Mouse (Mus musculus) hindbrain, embryonic 12.5 days (tissue): Measurements from ENCODE around the gene Wdr70. TPM values are rescaled to one million over a fixed set of nuclear protein-coding genes. Genes with fewer than 3 reads are reported as not detected.

ENCODE experiments used
- ATAC-seq: fragments of 200-750 bp; cut with Nextera tagmentation; 2 replicates; pipeline ENCODE4 v1.8.0; 2017; ENCODE audit warnings: moderate TSS enrichment; ENCODE audit not compliant: low FRiP score
- H3K27ac ChIP-seq: fragments of 300-500 bp; sonication (generic); 2 replicates; pipeline ENCODE4 v1.5.1; 2016; ENCODE audit warnings: mild to moderate bottlenecking
- H3K27me3 ChIP-seq: fragments of 300-500 bp; sonication (generic); 2 replicates; pipeline ENCODE4 v1.6.1; 2016; ENCODE audit warnings: mild to moderate bottlenecking
- H3K36me3 ChIP-seq: fragments of 300-500 bp; sonication (generic); 2 replicates; pipeline ENCODE4 v1.6.1; 2016; ENCODE audit warnings: mild to moderate bottlenecking
- H3K4me1 ChIP-seq: fragments of 300-500 bp; sonication (generic); 2 replicates; pipeline ENCODE4 v1.6.1; 2016
- H3K4me2 ChIP-seq: fragments of 300-500 bp; sonication (generic); replicated peaks from 2 replicates; pipeline ENCODE4 v1.6.1; 2016; ENCODE audit warnings: mild to moderate bottlenecking
- H3K4me3 ChIP-seq: fragments of 300-500 bp; sonication (generic); 2 replicates; pipeline ENCODE4 v1.5.1; 2016; ENCODE audit warnings: mild to moderate bottlenecking
- H3K9ac ChIP-seq: fragments of 300-500 bp; sonication (generic); 2 replicates; pipeline ENCODE4 v1.6.1; 2016; ENCODE audit warnings: mild to moderate bottlenecking, moderate library complexity
- H3K9me3 ChIP-seq: fragments of 300-500 bp; sonication (generic); replicated peaks from 2 replicates; pipeline ENCODE4 v1.6.1; 2016; ENCODE audit warnings: mild to moderate bottlenecking
- WGBS: fragments of 180-500 bp; shearing (Covaris S2); methylation state at CpG from one replicate; pipeline ENCODE4 v1.1.7; 2016; 5-methylcytosine and 5-hydroxymethylcytosine counted together
- polyA plus RNA-seq: library from polyadenylated mRNA; unstranded; fragments of >200 nt; fragmentation: Nextera tagmentation; extraction: Ambion mirVana; gene quantifications from 2 replicates; pipeline ENCODE4 v1.2.1, GENCODE M21; 2016

The Wdr70 gene
- polyA plus RNA-seq, 1 experiment from 2014 or later: 64.4 TPM

DNA sequence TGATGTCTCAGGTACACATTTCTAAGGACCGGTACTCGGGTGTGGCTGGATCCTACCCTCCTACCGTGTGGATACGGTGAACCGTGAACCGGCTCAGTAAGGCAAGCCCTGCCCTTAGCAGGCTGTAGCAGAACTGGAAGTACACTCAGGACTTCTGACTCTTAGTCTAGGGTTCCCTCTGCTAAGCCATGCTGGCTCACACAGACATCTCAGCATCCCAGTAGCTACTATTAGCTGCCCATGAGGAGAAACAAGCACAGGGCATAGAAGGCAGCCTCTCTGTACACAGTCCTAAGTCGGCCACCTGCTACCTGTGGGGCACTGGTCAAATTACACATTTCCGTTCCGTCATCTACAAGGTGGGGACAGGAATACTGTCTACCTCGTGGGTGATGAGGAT, 220.1 kb downstream of the Wdr70 start:
- Histone ChIP-seq H3K9ac (no peak overlapping the region), H3K4me3 (no peak overlapping the region), H3K9me3 (no peaks in the 10 kb centered on the region), H3K4me2 (no peak overlapping the region), H3K36me3 (peaks cover 8% of the 10 kb centered on the region), H3K27ac (no peak overlapping the region), H3K4me1 (peaks cover 20% of the 10 kb centered on the region), H3K27me3 (no peaks in the 10 kb centered on the region)
- no peak for ATAC-seq
- WGBS: 71% methylated on average over 10 of the region's 10 CpGs

DNA sequence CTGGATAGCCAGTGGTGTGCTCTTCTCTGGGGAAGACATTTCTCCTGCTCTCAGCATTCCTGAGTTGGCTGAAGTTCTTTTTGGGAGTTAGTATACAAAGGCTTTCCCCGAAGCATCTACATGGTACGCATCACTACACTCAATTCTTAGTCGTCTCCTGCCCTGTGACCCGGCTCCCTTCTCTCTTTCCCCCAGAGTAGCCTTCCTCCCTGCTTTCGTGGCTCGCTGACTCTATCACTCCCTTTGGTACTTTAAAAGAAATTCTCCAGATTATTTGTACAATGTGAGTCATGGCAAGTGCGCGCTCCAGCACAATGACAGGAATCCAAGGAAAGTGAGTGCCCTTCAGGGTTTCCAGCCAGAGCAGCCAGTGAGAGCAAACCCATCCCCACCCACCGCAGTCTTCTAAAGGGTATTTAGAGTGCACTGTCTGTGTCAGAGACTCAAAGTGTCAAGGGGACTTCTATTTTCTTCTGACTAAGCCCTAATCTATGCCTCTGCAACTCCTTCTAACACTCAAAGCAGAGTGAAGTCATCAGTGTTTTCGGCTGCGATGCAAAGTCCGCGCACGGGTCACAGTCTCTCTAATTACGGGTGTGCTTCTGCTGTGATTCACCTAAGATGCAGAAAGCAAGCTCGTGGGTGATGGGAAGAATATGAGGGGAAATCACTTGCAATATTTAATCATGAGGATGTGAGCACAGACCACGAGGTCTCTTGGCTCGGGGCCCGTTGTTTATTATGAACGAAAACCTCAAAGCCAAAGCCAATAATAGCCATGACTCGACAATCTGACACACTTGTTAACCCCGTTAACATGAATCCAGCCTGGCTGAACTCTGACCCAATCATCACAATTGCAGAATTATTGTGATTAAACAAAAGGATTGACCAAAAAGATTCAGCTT, 221.2 kb downstream of the Wdr70 start:
- 51% methylated on average over 22 of the region's 22 CpGs for WGBS
- Histone ChIP-seq H3K4me1 (peaks cover 20% of the 10 kb centered on the region), H3K27ac (no peak overlapping the region), H3K27me3 (no peaks in the 10 kb centered on the region), H3K4me3 (no peak overlapping the region), H3K9ac (no peak overlapping the region), H3K36me3 (peaks cover 7% of the 10 kb centered on the region), H3K9me3 (no peaks in the 10 kb centered on the region), H3K4me2 (no peak overlapping the region)
- peak; percentile 37; the same call in 1 of the 2 replicates for ATAC-seq

- peaks cover 20% of the 10 kb centered on the region for H3K4me1 ChIP-seq
- no peaks in the 10 kb centered on the region for H3K27me3 ChIP-seq
- no peak for ATAC-seq
- 70% methylated on average over 6 of the region's 6 CpGs for WGBS
- H3K27ac ChIP-seq: no peak overlapping the region
- H3K9me3 ChIP-seq: no peaks in the 10 kb centered on the region
- no peaks in the 10 kb centered on the region for H3K36me3 ChIP-seq
- no peak overlapping the region for H3K9ac ChIP-seq
- H3K4me2 ChIP-seq: no peak overlapping the region
- H3K4me3 ChIP-seq: no peak overlapping the region
These were observed 223.1 kb downstream of the Wdr70 start for GRCm38 (mm10) chr15:7875879-7876278.

- no peak overlapping the region for H3K4me2 ChIP-seq
- no peaks in the 10 kb centered on the region for H3K9me3 ChIP-seq
- H3K4me3 ChIP-seq: no peak overlapping the region
- ATAC-seq: no peak
- H3K27ac ChIP-seq: no peak overlapping the region
- no peaks in the 10 kb centered on the region for H3K27me3 ChIP-seq
- no peak overlapping the region for H3K9ac ChIP-seq
- H3K4me1 ChIP-seq: no peaks in the 10 kb centered on the region
- no peaks in the 10 kb centered on the region for H3K36me3 ChIP-seq
- 57% methylated on average over 5 of the region's 5 CpGs for WGBS
These were observed 226.5 kb downstream of the Wdr70 start for GRCm38 (mm10) chr15:7872473-7872872.

DNA sequence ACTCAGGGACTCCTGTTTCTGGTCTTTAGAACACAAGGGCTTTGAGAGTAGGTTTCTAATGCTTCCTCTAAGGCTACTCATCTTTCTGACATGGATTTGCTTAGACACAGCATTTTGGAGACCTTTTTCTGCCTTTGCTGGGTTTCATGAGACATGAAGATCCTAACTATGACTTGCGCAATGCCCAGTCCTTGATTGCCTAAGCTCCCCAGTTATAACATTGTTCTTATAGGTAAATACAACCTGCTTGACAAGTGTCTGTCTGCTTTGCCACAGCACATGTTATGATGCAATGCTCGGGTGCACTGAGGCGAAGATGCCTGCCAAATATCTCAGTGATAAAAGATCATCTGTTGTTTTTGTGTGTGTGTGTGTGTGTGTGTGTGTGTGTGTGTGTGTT, 233.7 kb downstream of the Wdr70 start:
- H3K27me3 ChIP-seq: no peaks in the 10 kb centered on the region
- ATAC-seq: no peak
- H3K9me3 ChIP-seq: no peaks in the 10 kb centered on the region
- no peaks in the 10 kb centered on the region for H3K4me1 ChIP-seq
- no peak overlapping the region for H3K4me2 ChIP-seq
- H3K27ac ChIP-seq: no peak overlapping the region
- WGBS: 96% methylated on average over 3 of the region's 3 CpGs
- H3K36me3 ChIP-seq: no peaks in the 10 kb centered on the region
- no peak overlapping the region for H3K9ac ChIP-seq
- no peak overlapping the region for H3K4me3 ChIP-seq

- 54% methylated on average over 5 of the region's 5 CpGs for WGBS
- no peak for ATAC-seq
- Histone ChIP-seq H3K36me3 (no peaks in the 10 kb centered on the region), H3K27me3 (no peaks in the 10 kb centered on the region), H3K4me3 (no peak overlapping the region), H3K27ac (no peak overlapping the region), H3K9me3 (no peaks in the 10 kb centered on the region), H3K4me2 (no peak overlapping the region), H3K9ac (no peak overlapping the region), H3K4me1 (no peaks in the 10 kb centered on the region)
These were observed 235.7 kb downstream of the Wdr70 start for GRCm38 (mm10) chr15:7863328-7863727.

DNA sequence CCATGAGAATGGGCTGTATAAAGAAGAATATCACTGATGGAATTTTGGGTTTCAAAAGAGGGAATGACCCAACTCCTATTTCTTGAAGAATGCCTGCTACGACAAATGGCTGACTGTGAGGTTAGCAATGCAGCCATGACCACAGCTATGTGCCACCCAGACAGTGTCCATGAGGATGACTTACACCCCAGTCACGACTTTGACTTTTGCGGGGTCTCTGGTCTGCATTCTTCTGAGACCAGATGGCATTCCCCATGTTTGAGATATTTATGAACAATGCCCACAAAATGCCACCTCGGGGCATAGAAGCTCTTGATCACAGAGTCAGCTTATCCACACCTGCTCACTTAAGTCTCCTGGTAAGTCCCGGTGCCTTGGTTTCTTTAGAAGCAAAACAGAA, 236.1 kb downstream of the Wdr70 start:
- no peaks in the 10 kb centered on the region for H3K27me3 ChIP-seq
- no peak overlapping the region for H3K4me3 ChIP-seq
- H3K4me2 ChIP-seq: no peak overlapping the region
- H3K4me1 ChIP-seq: no peaks in the 10 kb centered on the region
- no peak overlapping the region for H3K9ac ChIP-seq
- ATAC-seq: no peak
- whole genome bisulfite sequencing: 91% methylated on average over 5 of the region's 5 CpGs
- no peak overlapping the region for H3K27ac ChIP-seq
- H3K9me3 ChIP-seq: no peaks in the 10 kb centered on the region
- H3K36me3 ChIP-seq: no peaks in the 10 kb centered on the region

GRCm38 (mm10) chr15:7858841-7859240, 240.2 kb downstream of the Wdr70 start:
- H3K9ac ChIP-seq: no peak overlapping the region
- 87% methylated on average over 5 of the region's 5 CpGs for WGBS
- no peak overlapping the region for H3K27ac ChIP-seq
- no peak for ATAC-seq
- no peaks in the 10 kb centered on the region for H3K9me3 ChIP-seq
- no peaks in the 10 kb centered on the region for H3K4me1 ChIP-seq
- no peak overlapping the region for H3K4me2 ChIP-seq
- no peaks in the 10 kb centered on the region for H3K36me3 ChIP-seq
- no peak overlapping the region for H3K4me3 ChIP-seq
- no peaks in the 10 kb centered on the region for H3K27me3 ChIP-seq

- no peaks in the 10 kb centered on the region for H3K9me3 ChIP-seq
- H3K9ac ChIP-seq: no peak overlapping the region
- 81% methylated on average over 13 of the region's 13 CpGs for WGBS
These were observed 241.6 kb downstream of the Wdr70 start for GRCm38 (mm10) chr15:7857418-7857817.

DNA sequence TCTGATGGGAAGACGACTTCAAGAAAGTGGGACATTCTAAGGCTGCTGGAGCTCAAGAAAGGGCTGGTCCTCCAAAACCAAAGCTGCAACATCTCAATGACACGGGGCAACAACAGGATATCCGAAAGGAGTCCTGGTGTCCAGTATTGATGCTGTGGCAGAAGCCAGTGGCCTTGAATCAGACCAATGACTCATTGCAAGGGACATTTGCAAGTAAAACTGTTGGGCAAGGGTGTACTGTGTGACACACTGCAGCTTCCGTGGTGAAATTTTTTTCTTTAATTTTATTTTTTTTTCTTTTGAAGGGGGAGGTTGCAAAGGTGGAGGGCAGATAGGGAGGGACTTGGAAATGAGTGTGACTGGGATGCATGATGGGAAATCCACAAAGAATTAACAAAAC, 256.6 kb downstream of the Wdr70 start:
- no peak overlapping the region for H3K4me3 ChIP-seq
- no peak overlapping the region for H3K9ac ChIP-seq
- H3K27ac ChIP-seq: no peak overlapping the region
- 87% methylated on average over 4 of the region's 4 CpGs for WGBS
- no peaks in the 10 kb centered on the region for H3K36me3 ChIP-seq
- H3K4me1 ChIP-seq: no peaks in the 10 kb centered on the region
- H3K27me3 ChIP-seq: no peaks in the 10 kb centered on the region
- H3K9me3 ChIP-seq: no peaks in the 10 kb centered on the region
- ATAC-seq: no peak
- no peak overlapping the region for H3K4me2 ChIP-seq

More at GRCm38 (mm10) chr15:7857418-7857817, 241.6 kb downstream of the Wdr70 start:
- no peaks in the 10 kb centered on the region for H3K4me1 ChIP-seq
- no peak overlapping the region for H3K27ac ChIP-seq
- no peak overlapping the region for H3K4me3 ChIP-seq
- H3K36me3 ChIP-seq: no peaks in the 10 kb centered on the region
- no peak for ATAC-seq
- H3K4me2 ChIP-seq: no peak overlapping the region
- no peaks in the 10 kb centered on the region for H3K27me3 ChIP-seq

GRCm38 (mm10) chr15:7841664-7842063, 257.3 kb downstream of the Wdr70 start:
- Histone ChIP-seq H3K9ac (no peak overlapping the region), H3K4me1 (no peaks in the 10 kb centered on the region), H3K4me2 (no peak overlapping the region), H3K36me3 (no peaks in the 10 kb centered on the region), H3K27ac (no peak overlapping the region), H3K27me3 (no peaks in the 10 kb centered on the region), H3K9me3 (no peaks in the 10 kb centered on the region), H3K4me3 (no peak overlapping the region)
- ATAC-seq: no peak
- 77% methylated on average over 1 of the region's 1 CpGs for WGBS

- ATAC-seq: no peak
- Histone ChIP-seq H3K36me3 (no peaks in the 10 kb centered on the region), H3K4me2 (no peak overlapping the region), H3K27ac (no peak overlapping the region), H3K27me3 (no peaks in the 10 kb centered on the region), H3K9ac (no peak overlapping the region), H3K9me3 (no peaks in the 10 kb centered on the region), H3K4me3 (no peak overlapping the region), H3K4me1 (no peaks in the 10 kb centered on the region)
- 72% methylated on average over 7 of the region's 7 CpGs for WGBS
These were observed 260.1 kb downstream of the Wdr70 start for GRCm38 (mm10) chr15:7838921-7839309.
